Mouse (Mus musculus) midbrain, embryonic 12.5 days (tissue): ENCODE data around the gene Gm45623. TPM values are rescaled to one million over a fixed set of nuclear protein-coding genes. Genes with fewer than 3 reads are reported as not detected.

Experiments
- ATAC-seq: fragments of 200-750 bp; cut with Nextera tagmentation; 2 replicates; pipeline ENCODE4 v1.8.0; 2017; ENCODE audit warnings: low read depth, moderate TSS enrichment, moderate library complexity; ENCODE audit not compliant: low FRiP score
- H3K27ac ChIP-seq: fragments of 300-500 bp; sonication (generic); replicated peaks from 2 replicates; pipeline ENCODE4 v1.5.1; 2016; ENCODE audit warnings: mild to moderate bottlenecking
- H3K27me3 ChIP-seq: fragments of 300-500 bp; sonication (generic); 2 replicates; pipeline ENCODE4 v1.6.1; 2016; ENCODE audit warnings: mild to moderate bottlenecking
- H3K36me3 ChIP-seq: fragments of 300-500 bp; sonication (generic); 2 replicates; pipeline ENCODE4 v1.6.1; 2016
- H3K4me1 ChIP-seq: fragments of 300-500 bp; sonication (generic); 2 replicates; pipeline ENCODE4 v1.6.1; 2016
- H3K4me2 ChIP-seq: fragments of 300-500 bp; sonication (generic); replicated peaks from 2 replicates; pipeline ENCODE4 v1.6.1; 2016; ENCODE audit warnings: mild to moderate bottlenecking, moderate library complexity
- H3K4me3 ChIP-seq: fragments of 300-500 bp; sonication (generic); 2 replicates; pipeline ENCODE4 v1.5.1; 2016; ENCODE audit warnings: mild to moderate bottlenecking
- H3K9ac ChIP-seq: fragments of 300-500 bp; sonication (generic); replicated peaks from 2 replicates; pipeline ENCODE4 v1.6.1; 2016; ENCODE audit warnings: mild to moderate bottlenecking, moderate library complexity
- H3K9me3 ChIP-seq: fragments of 300-500 bp; sonication (generic); 2 replicates; pipeline ENCODE4 v1.6.1; 2016; ENCODE audit warnings: mild to moderate bottlenecking
- whole genome bisulfite sequencing: fragments of 180-500 bp; shearing (Covaris S2); methylation state at CpG from one replicate; pipeline ENCODE4 v1.1.7; 2016; 5-methylcytosine and 5-hydroxymethylcytosine counted together
- polyA plus RNA-seq: library from polyadenylated mRNA; unstranded; fragments of >200 nt; fragmentation: Nextera tagmentation; extraction: Ambion mirVana; gene quantifications from 2 replicates; pipeline ENCODE4 v1.2.1, GENCODE M21; 2016

The Gm45623 gene
- polyA plus RNA-seq, 1 experiment from 2014 or later = 0.32 TPM

DNA sequence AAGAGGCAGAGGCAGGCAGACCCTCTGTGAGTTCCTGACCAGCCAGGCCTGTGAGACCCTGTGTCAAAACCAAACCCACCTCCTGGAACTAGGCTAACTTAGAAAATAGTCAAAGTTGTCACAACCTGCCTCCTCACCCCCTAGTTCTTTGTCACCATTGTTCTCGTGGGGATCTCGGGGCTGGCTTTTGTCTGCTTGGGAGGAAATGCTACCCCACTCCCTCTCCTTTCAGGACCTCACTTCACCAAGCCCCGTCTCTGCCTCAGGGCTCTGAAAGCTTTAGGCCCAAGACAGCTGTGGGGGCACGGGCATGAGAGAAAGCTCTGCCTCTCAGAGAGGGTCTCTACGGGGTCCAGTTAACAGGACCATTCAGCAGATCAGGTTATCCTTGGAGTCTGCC, 1.9 kb downstream of the Gm45623 start:
- no peak overlapping the region for H3K4me3 ChIP-seq
- no peak overlapping the region for H3K9ac ChIP-seq
- no peak overlapping the region for H3K4me2 ChIP-seq
- H3K27me3 ChIP-seq = peaks cover 77% of the 10 kb centered on the region
- H3K4me1 ChIP-seq = peaks cover 22% of the 10 kb centered on the region
- H3K9me3 ChIP-seq = no peaks in the 10 kb centered on the region
- H3K36me3 ChIP-seq = no peaks in the 10 kb centered on the region
- 9% methylated on average over 5 of the region's 5 CpGs for WGBS
- H3K27ac ChIP-seq = no peak overlapping the region
- ATAC-seq = no peak

DNA sequence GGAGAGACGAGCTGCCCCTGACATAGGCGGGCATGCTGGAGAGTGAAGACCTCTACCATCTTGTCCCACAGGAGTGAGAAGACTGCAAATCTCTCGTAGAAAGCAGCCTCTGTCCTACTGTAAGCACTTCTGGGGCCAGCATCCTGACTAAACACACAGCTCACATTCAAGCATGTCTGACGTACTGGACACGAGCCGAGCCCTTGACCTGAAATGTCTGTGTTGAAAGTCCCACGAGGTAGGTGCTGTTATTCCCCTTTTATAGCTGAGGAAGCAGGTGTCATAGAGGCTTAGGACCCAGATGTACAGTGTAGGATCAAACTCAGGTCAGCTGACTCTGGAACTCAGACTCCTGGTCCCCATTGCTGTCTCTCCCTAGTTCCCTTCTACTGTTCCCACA, 4.2 kb downstream of the Gm45623 start:
- no peaks in the 10 kb centered on the region for H3K9me3 ChIP-seq
- no peak overlapping the region for H3K4me3 ChIP-seq
- H3K36me3 ChIP-seq = 0 out of 2 replicates have a peak, but pooled peaks cover 1% of the 10 kb centered on the region
- 81% methylated on average over 7 of the region's 7 CpGs for WGBS
- no peak overlapping the region for H3K4me2 ChIP-seq
- peaks cover 22% of the 10 kb centered on the region for H3K4me1 ChIP-seq
- H3K27me3 ChIP-seq = peaks cover 53% of the 10 kb centered on the region
- H3K9ac ChIP-seq = no peak overlapping the region
- H3K27ac ChIP-seq = no peak overlapping the region
- ATAC-seq = no peak

DNA sequence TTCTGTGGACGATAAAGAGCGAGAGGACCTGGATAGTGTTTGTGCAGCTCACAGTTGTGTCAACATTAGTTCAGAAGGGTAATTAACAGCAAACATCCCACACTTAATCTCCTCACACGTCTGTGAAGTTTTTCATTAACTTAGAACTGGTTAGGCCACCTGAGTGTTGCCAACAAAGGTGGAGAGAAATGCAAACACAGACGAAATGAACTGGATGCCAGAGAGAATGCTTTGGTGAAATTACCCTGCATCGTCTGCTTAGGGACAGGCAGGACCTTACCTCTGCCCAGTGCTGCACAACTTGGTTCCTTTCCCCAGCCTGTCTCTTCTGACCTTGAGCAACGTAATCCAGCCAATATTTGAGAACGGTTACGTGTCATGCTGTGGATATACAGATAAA, 6.1 kb downstream of the Gm45623 start:
- Histone ChIP-seq H3K9ac (no peak overlapping the region), H3K4me2 (no peak overlapping the region), H3K4me3 (no peak overlapping the region), H3K27me3 (peaks cover 35% of the 10 kb centered on the region), H3K27ac (no peak overlapping the region), H3K9me3 (no peaks in the 10 kb centered on the region), H3K4me1 (peaks cover 12% of the 10 kb centered on the region), H3K36me3 (0 out of 2 replicates have a peak, but pooled peaks cover 5% of the 10 kb centered on the region)
- 76% methylated on average over 8 of the region's 8 CpGs for WGBS
- ATAC-seq = no peak

DNA sequence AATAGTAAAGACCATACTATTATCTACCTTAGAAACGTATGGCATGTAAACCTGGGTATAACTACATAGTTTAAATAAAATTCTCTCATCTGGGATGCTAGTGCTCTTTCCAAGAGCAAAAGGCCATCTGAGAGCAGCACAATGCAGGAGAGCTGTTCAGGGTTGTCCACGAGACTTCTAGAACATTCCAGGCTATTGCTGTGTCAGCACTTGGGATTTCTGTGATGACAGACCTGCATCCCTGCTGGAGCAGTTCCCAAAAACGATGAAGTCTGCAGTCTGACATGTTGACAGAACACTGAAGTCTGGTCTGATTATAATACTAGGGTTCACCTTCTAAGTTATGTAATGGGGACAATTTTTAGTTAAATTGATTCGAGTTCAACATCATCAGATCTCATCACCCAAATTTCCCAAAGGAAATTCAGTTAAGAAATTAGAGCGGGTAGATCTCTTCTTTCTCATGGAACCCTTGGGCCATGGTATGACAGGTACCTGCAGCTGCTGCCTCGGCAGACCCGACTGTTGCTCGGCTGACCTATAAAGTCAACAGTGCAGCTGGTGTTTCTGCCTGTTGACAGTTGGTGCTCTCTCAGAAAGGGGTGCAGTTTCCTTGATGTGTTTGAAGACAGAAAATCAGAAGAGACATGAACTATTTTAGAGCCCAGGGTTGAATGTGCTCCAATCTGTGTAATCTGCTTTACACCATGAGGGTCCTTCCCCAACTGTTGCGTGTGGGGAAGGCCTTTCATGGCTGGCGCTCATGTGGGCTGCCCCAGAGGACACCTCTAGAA, 6.7 kb downstream of the Gm45623 start:
- peaks cover 12% of the 10 kb centered on the region; the same call in 1 of the 2 replicates for H3K4me1 ChIP-seq
- H3K9me3 ChIP-seq = no peaks in the 10 kb centered on the region
- 0 out of 2 replicates have a peak, but pooled peaks cover 5% of the 10 kb centered on the region for H3K36me3 ChIP-seq
- H3K27me3 ChIP-seq = peaks cover 29% of the 10 kb centered on the region
- no peak overlapping the region for H3K27ac ChIP-seq
- no peak overlapping the region for H3K4me2 ChIP-seq
- no peak overlapping the region for H3K9ac ChIP-seq
- H3K4me3 ChIP-seq = no peak overlapping the region
- no peak for ATAC-seq
- WGBS = 81% methylated on average over 10 of the region's 10 CpGs

DNA sequence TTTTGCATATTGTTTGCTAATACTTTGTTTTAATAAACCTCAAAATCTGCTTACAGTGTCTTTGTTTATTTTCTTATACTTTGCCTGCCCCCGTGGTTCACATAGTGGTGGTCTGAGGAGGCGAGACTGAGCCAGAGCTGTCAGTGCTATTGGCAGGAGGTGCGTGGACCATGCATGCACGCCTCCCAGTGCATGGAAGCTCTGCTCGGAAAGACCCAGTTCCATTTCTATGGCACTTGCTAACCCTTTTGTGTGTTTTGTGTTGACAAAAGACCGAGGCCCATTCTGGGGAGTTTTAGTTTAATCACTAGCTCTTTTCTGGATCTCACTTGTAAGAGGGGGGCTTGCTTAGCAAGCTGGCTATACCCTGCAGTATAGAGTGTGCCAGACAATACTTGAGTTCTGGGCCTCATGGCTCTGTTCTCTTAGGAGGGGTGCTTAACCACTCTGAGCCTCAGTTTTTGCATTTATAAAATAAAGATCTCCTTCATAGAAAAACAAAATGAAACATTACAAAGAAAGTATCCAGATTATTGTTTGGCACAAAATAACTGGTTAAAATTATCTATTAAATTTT, 11.2 kb downstream of the Gm45623 start:
- 47% methylated on average over 6 of the region's 6 CpGs for WGBS
- no peak for ATAC-seq

DNA sequence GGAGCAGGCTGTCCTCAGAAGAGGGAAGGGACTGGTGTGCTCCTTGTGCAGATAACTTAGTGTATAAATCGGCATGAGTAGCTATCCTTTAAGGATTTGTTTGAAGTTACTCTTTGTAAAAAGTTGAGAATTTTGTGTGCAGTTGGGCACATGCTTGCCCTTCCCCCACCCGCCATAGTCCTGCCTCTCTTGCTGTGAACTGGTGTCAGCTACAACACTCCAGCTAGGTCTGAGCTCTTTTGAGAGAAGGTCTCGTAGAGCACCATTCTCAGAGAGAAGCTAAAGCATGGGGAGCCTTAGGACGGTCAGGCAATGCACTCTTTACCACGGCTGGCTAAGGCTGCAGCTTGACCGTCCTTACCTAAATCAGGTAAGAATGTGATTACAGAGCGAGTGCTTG, 11.9 kb downstream of the Gm45623 start:
- peaks cover 40% of the 10 kb centered on the region for H3K36me3 ChIP-seq
- 87% methylated on average over 7 of the region's 7 CpGs for WGBS

More for the DNA sequence above, 11.2 kb downstream of the Gm45623 start:
- Histone ChIP-seq H3K36me3 (peaks cover 34% of the 10 kb centered on the region), H3K9me3 (no peaks in the 10 kb centered on the region), H3K27ac (no peak overlapping the region), H3K27me3 (no peaks in the 10 kb centered on the region), H3K4me3 (no peak overlapping the region), H3K4me2 (no peak overlapping the region), H3K9ac (no peak overlapping the region), H3K4me1 (peaks cover 11% of the 10 kb centered on the region; the same call in 1 of the 2 replicates)

DNA sequence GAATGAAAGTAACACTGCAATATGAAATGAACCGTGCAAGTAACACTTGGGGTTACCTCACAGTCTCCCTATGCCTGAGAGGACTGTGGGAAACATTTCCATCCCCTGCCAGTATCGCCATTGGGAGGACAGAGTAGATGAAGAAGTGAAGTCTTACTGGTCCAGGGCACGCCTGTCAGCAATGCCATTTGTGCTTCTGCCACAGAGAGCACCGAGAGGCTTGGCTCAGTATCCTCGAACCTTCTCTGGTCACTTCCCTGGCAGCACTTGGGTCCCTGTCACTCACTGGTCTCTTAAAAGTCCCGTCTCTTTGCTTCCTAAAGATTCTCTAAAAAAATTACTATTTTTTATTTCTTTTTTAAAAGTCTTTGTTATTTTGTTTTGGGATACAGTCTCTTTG, 13.1 kb downstream of the Gm45623 start:
- Histone ChIP-seq H3K36me3 (peaks cover 51% of the 10 kb centered on the region), H3K9me3 (no peaks in the 10 kb centered on the region), H3K27ac (no peak overlapping the region), H3K9ac (no peak overlapping the region), H3K4me1 (peaks cover 11% of the 10 kb centered on the region; the same call in 1 of the 2 replicates), H3K4me3 (no peak overlapping the region), H3K27me3 (no peaks in the 10 kb centered on the region), H3K4me2 (no peak overlapping the region)
- WGBS = 90% methylated on average over 6 of the region's 6 CpGs
- ATAC-seq = no peak

More for the DNA sequence above, 11.9 kb downstream of the Gm45623 start:
- ATAC-seq = no peak
- H3K4me1 ChIP-seq = peaks cover 11% of the 10 kb centered on the region; the same call in 1 of the 2 replicates
- H3K9ac ChIP-seq = no peak overlapping the region
- no peak overlapping the region for H3K4me3 ChIP-seq
- H3K27ac ChIP-seq = no peak overlapping the region
- H3K27me3 ChIP-seq = no peaks in the 10 kb centered on the region
- H3K4me2 ChIP-seq = no peak overlapping the region
- no peaks in the 10 kb centered on the region for H3K9me3 ChIP-seq

DNA sequence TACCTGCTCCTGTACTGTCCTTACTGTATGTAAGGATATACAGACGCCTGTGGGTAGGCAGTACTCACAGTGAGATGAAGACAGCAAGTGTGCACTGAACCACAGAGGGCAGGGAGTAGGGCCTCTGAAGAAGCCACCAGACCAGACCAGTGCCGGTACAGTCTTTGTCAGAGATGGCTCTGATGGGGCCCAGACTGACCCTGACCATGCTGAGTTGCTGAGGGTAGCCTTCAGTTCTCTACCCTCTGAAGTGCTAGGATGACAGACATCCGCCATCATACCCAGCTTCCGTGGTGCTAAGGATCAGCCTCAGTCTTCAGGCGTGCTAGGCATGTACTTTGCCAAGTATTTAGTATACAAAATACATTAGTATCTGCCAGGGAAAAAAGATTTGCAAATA, 14.1 kb downstream of the Gm45623 start:
- 95% methylated on average over 5 of the region's 5 CpGs for WGBS
- Histone ChIP-seq H3K4me3 (no peak overlapping the region), H3K27me3 (no peaks in the 10 kb centered on the region), H3K9ac (no peak overlapping the region), H3K4me2 (no peak overlapping the region), H3K36me3 (peaks cover 59% of the 10 kb centered on the region), H3K27ac (no peak overlapping the region), H3K9me3 (no peaks in the 10 kb centered on the region), H3K4me1 (peaks cover 11% of the 10 kb centered on the region; the same call in 1 of the 2 replicates)
- no peak for ATAC-seq

DNA sequence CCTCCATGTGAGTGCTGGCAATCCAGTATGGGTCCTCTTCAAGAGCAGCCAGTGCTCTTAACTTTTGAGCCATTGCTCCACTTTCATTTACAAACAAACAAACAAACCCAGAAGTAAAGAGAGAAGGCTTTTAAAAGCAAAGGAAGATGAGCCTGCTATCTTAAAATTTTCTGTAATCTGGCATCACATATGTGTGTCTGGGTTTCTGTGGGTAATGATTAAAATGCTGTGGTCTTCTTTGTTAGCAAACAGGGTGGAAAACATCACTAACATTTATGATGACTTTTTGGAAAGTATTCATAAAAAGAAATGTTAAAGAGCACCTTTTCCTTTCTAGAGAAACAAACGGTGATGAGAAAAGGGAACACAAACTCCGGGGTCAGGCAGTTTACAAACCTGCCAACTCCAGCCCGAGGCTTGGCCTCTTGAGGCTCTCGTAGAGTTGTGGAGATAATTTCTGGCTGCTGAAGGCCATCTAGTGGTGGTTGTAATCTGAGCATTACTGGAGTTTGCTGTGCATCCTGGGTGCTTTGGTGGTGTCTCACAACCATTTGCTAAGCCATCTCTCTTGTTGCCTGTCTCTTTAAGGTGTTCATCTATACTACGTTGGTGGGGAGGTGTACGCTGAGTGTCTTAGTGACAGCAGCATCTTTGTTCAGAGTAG, 18.3 kb downstream of the Gm45623 start:
- H3K27ac ChIP-seq = no peak overlapping the region
- H3K9ac ChIP-seq = no peak overlapping the region
- ATAC-seq = no peak
- no peak overlapping the region for H3K4me3 ChIP-seq
- no peaks in the 10 kb centered on the region for H3K27me3 ChIP-seq
- no peak overlapping the region for H3K4me2 ChIP-seq
- no peaks in the 10 kb centered on the region for H3K9me3 ChIP-seq
- WGBS = 73% methylated on average over 6 of the region's 6 CpGs
- peaks cover 85% of the 10 kb centered on the region for H3K36me3 ChIP-seq
- H3K4me1 ChIP-seq = no peaks in the 10 kb centered on the region

DNA sequence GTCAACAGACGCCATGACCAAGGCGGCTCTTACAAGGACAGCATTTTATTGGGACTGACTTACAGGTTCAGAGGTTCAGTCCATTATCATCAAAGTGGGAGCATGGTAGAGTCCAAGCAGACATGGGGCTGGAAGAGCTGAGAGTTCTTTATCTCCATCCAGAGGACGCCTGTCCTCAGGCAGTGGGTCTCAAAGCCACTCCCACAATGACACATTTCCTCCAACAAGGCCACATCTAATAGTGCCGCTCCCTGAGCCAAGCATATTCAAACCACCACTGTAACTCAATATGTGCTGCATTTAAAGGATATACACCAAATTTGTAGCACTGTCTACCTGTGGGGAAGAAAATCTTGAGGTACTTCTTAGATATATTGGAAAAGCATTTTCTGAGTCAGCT, 19.0 kb downstream of the Gm45623 start:
- peaks cover 85% of the 10 kb centered on the region for H3K36me3 ChIP-seq
- 89% methylated on average over 4 of the region's 4 CpGs for WGBS

DNA sequence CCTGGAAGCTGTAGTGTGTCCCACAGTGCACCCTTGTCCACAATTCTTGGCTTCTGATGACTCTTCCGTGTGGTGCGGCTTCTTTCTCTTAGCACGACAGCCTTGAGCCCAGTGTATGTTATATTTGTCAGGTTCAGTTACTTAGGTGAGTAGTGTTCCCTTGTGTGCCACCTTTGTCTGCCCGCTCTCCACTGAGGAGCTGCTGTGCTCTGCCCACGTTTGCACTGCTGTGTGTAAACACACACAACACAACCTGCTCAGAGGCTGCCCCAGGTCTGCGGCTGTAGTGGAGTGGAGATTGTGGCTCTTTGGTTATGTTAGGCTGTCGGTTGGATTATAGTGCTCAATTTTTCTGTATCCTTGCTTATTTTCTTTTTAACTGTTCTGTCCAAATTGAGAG, 24.6 kb downstream of the Gm45623 start:
- no peak overlapping the region for H3K4me3 ChIP-seq
- H3K27me3 ChIP-seq = no peaks in the 10 kb centered on the region
- H3K4me1 ChIP-seq = peaks cover 2% of the 10 kb centered on the region; the same call in 1 of the 2 replicates
- H3K9ac ChIP-seq = no peak overlapping the region
- no peaks in the 10 kb centered on the region for H3K9me3 ChIP-seq
- H3K36me3 ChIP-seq = peaks cover 83% of the 10 kb centered on the region
- ATAC-seq = no peak
- no peak overlapping the region for H3K4me2 ChIP-seq
- no peak overlapping the region for H3K27ac ChIP-seq
- 94% methylated on average over 7 of the region's 7 CpGs for WGBS

More for the DNA sequence above, 19.0 kb downstream of the Gm45623 start:
- no peaks in the 10 kb centered on the region for H3K4me1 ChIP-seq
- no peak for ATAC-seq
- no peaks in the 10 kb centered on the region for H3K9me3 ChIP-seq
- H3K4me3 ChIP-seq = no peak overlapping the region
- H3K9ac ChIP-seq = no peak overlapping the region
- H3K27ac ChIP-seq = no peak overlapping the region
- H3K27me3 ChIP-seq = no peaks in the 10 kb centered on the region
- H3K4me2 ChIP-seq = no peak overlapping the region

DNA sequence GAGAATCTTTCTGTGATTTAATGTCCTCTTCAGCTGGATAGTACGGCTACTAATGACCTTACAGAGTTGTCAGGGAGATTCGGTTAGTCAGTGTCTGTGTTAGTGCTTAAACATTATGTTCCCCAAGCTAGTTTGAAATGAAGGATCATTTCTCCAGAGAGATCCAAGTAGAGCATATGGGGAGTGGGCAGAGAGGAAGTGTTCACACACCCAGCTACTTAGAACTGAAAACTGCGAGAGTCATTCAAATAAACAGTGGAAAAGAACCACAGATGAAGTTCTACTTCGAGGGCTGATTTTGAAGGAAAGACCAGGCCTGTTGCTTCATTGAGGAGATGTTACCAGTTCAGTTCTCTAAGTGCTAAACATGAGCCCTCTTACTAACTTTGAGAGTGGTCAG, 27.1 kb downstream of the Gm45623 start:
- Histone ChIP-seq H3K27me3 (no peaks in the 10 kb centered on the region), H3K4me3 (no peak overlapping the region), H3K36me3 (peaks cover 71% of the 10 kb centered on the region), H3K4me2 (no peak overlapping the region), H3K27ac (no peak overlapping the region), H3K4me1 (peaks cover 3% of the 10 kb centered on the region; the same call in 1 of the 2 replicates), H3K9ac (no peak overlapping the region), H3K9me3 (no peaks in the 10 kb centered on the region)
- ATAC-seq = no peak
- 93% methylated on average over 4 of the region's 4 CpGs for WGBS
